In genomic region chr3:92715122-92715521, GRCm38 (mm10) we compare ENCODE assay signal across 1 mouse cellular context.
TF ChIP-seq lines count a peak whose summit lies in the region.

No protein-coding gene starts in this region.

TF ChIP-seq in CH12.LX, 34 proteins besides CTCF, POLR2A, EP300 and RAD21:
- no peak for TF ChIP-seq TBP (conservative IDR thresholded peaks at IDR 0.05; ENCODE audit: low read depth, low read length)
- TF ChIP-seq ETS1 (conservative IDR thresholded peaks at IDR 0.05; ENCODE audit: low read depth, low read length) = no peak
- TF ChIP-seq NRF1 (IDR thresholded peaks at IDR 0.05; ENCODE audit: low read depth, low read length) = no peak
- no peak for TF ChIP-seq USF1 (IDR thresholded peaks at IDR 0.05; ENCODE audit: low read depth, low read length)
- TF ChIP-seq MYC (IDR thresholded peaks at IDR 0.05; ENCODE audit: low read depth, low read length) = no peak
- no peak for TF ChIP-seq MAX (IDR thresholded peaks at IDR 0.05; ENCODE audit: low read length)
- TF ChIP-seq CHD2 (IDR thresholded peaks at IDR 0.05; ENCODE audit: low read length) = no peak
- no peak for TF ChIP-seq MXI1 (IDR thresholded peaks at IDR 0.05; ENCODE audit: low read depth, low read length)
- TF ChIP-seq RCOR1 (conservative IDR thresholded peaks at IDR 0.05; ENCODE audit: low read depth, low read length) = no peak
- TF ChIP-seq IRF4 (IDR thresholded peaks at IDR 0.05; ENCODE audit: low read depth, low read length) = no peak
- no peak for TF ChIP-seq TCF12 (IDR thresholded peaks at IDR 0.05; ENCODE audit: low read depth, low read length)
- TF ChIP-seq ZC3H11A (IDR thresholded peaks at IDR 0.05; ENCODE audit: low read depth, low read length) = no peak
- TF ChIP-seq BHLHE40 (IDR thresholded peaks at IDR 0.05; ENCODE audit: low read depth, low read length) = no peak
TF ChIP-seq in CH12.LX: peak in this region for 0.
